Mouse (Mus musculus): ENCODE data around the gene Krtap10-10.

Gene Krtap10-10

GRCm38 (mm10) chr10:77867546-77867945 lies 31.8 kb downstream of the Krtap10-10 start:
- DNase-seq (ENCODE audit: low spot score): no peak

- DNase-seq (ENCODE audit: low spot score): no peak
Measured at GRCm38 (mm10) chr10:77869651-77870050, 33.9 kb downstream of the Krtap10-10 start.

- no peak for DNase-seq (ENCODE audit: low spot score)
Measured at GRCm38 (mm10) chr10:77878985-77879384, 43.2 kb downstream of the Krtap10-10 start.

GRCm38 (mm10) chr10:77880305-77880704 lies 44.6 kb downstream of the Krtap10-10 start:
- no peak for DNase-seq (ENCODE audit: low spot score)

GRCm38 (mm10) chr10:77882553-77882952 lies 46.8 kb downstream of the Krtap10-10 start:
- no peak for DNase-seq (ENCODE audit: low spot score)

DNA sequence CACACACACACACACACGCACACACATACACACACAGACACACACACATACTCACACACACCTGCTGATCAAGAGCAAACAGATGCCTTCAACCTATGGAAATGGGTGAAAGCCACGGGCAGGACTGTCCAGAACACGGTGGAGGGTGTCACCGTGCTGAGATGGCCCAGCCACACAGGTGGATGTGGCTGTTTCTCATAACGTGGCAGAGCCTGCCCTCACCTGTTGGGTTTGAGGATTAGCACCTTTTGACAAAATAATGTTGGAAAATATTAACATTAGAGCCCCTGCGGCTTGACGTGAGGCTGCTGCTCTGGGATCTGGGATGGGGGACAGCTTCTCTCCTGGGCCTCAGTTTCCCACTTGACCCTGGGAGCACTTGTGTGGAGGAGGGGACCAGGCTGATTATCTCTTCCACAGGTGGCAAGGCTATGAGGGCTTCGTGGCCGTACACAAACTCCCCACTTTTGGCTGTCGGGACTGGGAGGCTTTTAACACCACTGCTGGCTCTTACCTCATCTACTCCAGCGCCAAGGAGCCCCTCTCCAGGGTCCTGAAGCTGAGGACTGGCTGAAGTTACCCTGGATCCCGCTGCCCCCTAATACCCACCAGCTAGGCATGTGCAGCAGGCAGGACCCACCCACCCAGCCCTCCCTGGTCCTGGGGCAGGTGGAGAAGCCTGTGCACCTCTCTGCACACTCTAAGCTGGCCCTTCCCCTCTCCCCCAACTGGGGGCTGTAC lies 50.4 kb downstream of the Krtap10-10 start:
- no peak for DNase-seq (ENCODE audit: low spot score)

Measured in layer of hippocampus, adult 9-10 months (tissue).